Mouse (Mus musculus): ENCODE data around the gene Scd4. TPM values are rescaled to one million over a fixed set of nuclear protein-coding genes. Genes with fewer than 3 reads are reported as not detected.
A peak's percentile ranks its signal among the peaks of the same experiment; 100 is the strongest.

Scd4 gene
- total and polyA plus RNA-seq, 3 experiments = 4.6 to 12.6 (median 6.0) TPM

DNA sequence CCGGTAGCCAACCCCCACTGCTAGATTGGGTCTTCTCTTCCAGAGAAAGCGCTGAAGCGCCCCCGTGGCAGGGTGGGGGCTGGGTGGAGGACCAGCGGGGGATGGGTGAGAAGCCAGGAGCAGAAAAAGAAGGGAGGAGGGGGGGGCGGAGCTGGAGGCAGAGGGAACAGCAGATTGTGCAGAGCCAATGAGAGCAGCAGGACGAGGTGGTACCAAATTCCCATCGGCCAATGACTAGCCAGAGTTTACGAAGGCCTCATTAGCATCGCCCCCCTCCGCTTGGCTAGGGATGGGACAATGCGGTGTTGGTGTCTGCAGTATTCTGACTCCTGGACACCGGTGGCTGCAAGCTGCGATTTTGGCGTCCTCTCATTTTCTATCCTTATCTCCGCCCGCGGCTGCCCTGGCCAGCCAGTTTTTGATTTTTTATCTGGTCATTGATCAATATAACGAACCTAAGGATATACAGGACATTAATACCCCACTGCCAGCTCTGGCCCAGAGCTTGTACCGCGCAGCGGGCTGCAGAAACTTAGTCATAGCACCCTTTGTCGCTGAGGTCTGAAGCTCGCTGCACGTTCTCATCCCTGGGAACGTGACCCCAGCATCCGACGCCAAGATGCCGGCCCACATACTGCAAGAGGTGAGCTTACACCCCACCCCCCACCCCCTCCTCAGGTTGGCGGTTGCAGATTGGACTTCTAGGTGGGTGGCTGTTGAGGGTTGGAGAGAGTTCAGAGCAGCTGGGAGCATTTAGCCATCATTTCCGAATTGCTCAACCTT, 38.9 kb upstream of the Scd4 start:
- intact Hi-C loops (cut with DNase I) = no loop called here
- H3K27ac ChIP-seq = peak overlapping the region; percentile 53
- H3K4me3 ChIP-seq = peak overlapping the region; percentile 76
- H3K27me3 ChIP-seq (ENCODE audit: control insufficient read depth, insufficient read depth, low read length) = no peaks in the 10 kb centered on the region
- H3K36me3 ChIP-seq (ENCODE audit: control insufficient read depth, insufficient read depth, low read length) = no peaks in the 10 kb centered on the region
- peak overlapping the region; percentile 81 for H3K9ac ChIP-seq (ENCODE audit: low read depth, low read length)
- WGBS = 2% methylated on average over 31 of the region's 31 CpGs
- H3K79me2 ChIP-seq (replicated peaks; ENCODE audit: control insufficient read depth, insufficient read depth, low read length) = no peaks in the 10 kb centered on the region
- peak; percentile 82 to 90 for DNase-seq
- peak; percentile 31 for TF ChIP-seq CTCF (IDR thresholded peaks at IDR 0.05)
- no peak for TF ChIP-seq EP300 (IDR thresholded peaks at IDR 0.05; ENCODE audit: insufficient read depth, low read depth, low read length)
- TF ChIP-seq POLR2A (IDR thresholded peaks at IDR 0.05; ENCODE audit: insufficient read depth, low read depth, low read length) = peak; percentile 94
- peaks cover 3% of the 10 kb centered on the region for H3K4me1 ChIP-seq (ENCODE audit: control insufficient read depth, insufficient read depth, low read length)

DNA sequence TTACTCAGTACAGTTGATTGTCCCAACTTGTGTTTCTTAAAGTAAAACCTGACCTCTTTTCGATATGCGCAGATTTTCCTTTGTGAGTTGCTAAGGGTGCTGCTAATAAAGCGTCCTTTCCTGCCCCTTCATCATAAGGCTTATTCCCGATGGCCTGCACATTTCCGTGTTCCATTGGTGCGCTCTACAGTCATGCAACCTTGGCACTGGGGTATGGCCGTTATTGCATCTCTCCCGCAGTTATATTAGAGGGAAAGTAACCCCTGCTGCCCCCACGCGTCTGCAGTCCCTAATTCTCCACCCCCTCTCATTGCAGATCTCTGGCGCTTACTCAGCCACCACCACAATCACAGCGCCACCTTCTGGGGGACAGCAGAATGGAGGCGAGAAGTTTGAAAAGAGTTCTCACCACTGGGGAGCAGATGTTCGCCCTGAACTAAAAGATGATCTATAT, 38.3 kb upstream of the Scd4 start:
- Histone ChIP-seq H3K27ac (peak overlapping the region; percentile 53), H3K79me2 (replicated peaks; ENCODE audit: control insufficient read depth, insufficient read depth, low read length) (no peaks in the 10 kb centered on the region)
- WGBS = 1% methylated on average over 14 of the region's 14 CpGs

DNA sequence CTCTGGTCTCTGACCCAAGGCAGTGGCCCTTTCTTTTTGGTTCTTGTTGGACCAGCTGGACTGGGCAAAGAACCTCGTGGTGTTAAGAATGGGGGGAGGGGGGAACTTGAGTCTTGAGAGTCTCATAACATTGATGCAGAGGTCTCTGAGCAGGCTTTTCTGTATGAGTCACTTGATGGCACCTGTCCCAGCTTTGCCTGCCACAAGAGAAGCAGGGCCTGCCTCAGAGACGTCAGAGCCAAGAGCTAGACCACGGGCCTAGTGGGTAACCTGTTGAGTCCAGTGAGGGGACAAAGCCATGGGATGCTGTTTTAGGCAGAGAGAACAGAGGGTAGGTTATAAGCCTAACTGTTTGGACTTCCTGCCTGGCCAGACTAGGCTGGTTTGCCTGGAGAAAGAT, 37.6 kb upstream of the Scd4 start:
- Histone ChIP-seq H3K36me3 (ENCODE audit: control insufficient read depth, insufficient read depth, low read length) (no peaks in the 10 kb centered on the region), H3K9ac (ENCODE audit: low read depth, low read length) (no peak overlapping the region), H3K27ac (peak overlapping the region; percentile 23), H3K79me2 (replicated peaks; ENCODE audit: control insufficient read depth, insufficient read depth, low read length) (no peaks in the 10 kb centered on the region), H3K27me3 (ENCODE audit: control insufficient read depth, insufficient read depth, low read length) (no peaks in the 10 kb centered on the region), H3K4me1 (ENCODE audit: control insufficient read depth, insufficient read depth, low read length) (peaks cover 3% of the 10 kb centered on the region), H3K4me3 (peak overlapping the region; percentile 76; the same call in 1 of the 2 replicates)
- TF ChIP-seq POLR2A (IDR thresholded peaks at IDR 0.05; ENCODE audit: insufficient read depth, low read depth, low read length) = no peak
- WGBS = 16% methylated on average over 3 of the region's 3 CpGs
- intact Hi-C loops (cut with DNase I) = loop anchor here (1.0 to 5.0 kb wide), 3 partner anchors 50 to 133 kb away; no protein-coding TSS in a partner anchor
- DNase-seq = no peak

More for the DNA sequence above, 38.3 kb upstream of the Scd4 start:
- Histone ChIP-seq H3K36me3 (ENCODE audit: control insufficient read depth, insufficient read depth, low read length) (no peaks in the 10 kb centered on the region), H3K4me3 (peak overlapping the region; percentile 76), H3K27me3 (ENCODE audit: control insufficient read depth, insufficient read depth, low read length) (no peaks in the 10 kb centered on the region), H3K9ac (ENCODE audit: low read depth, low read length) (peak overlapping the region; percentile 81), H3K4me1 (ENCODE audit: control insufficient read depth, insufficient read depth, low read length) (peaks cover 3% of the 10 kb centered on the region)
- peak; percentile 61; the same call in 1 of the 2 replicates for TF ChIP-seq POLR2A (IDR thresholded peaks at IDR 0.05; ENCODE audit: insufficient read depth, low read depth, low read length)
- peak; percentile 90 for TF ChIP-seq CTCF (IDR thresholded peaks at IDR 0.05)
- TF ChIP-seq EP300 (IDR thresholded peaks at IDR 0.05; ENCODE audit: insufficient read depth, low read depth, low read length) = peak; percentile 85; the same call in 1 of the 2 replicates
- intact Hi-C loops (cut with DNase I) = loop anchor here (1.0 to 5.0 kb wide), 3 partner anchors 49 to 132 kb away; no protein-coding TSS in a partner anchor
- peak; percentile 87 for DNase-seq

DNA sequence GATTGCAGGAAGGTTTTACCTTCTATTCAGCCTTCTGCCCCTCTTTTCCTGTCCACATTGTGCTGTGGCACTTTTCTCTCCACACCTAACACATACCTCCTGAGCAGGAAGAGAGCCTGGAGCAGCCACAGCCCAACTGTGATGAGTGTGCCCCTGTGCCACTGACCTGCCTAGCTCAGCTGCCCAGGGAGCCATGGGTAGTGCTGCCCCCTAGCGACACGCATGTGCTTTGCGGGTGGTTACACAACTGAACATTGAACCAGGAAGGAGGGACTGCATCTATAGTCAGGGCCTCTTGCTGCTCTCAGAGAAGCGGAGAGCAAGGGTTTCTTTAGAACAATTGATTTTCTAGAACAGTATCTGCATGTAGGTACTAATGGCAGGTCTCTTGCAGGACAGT, 37.2 kb upstream of the Scd4 start:
- H3K36me3 ChIP-seq (ENCODE audit: control insufficient read depth, insufficient read depth, low read length) = no peaks in the 10 kb centered on the region
- 11% methylated on average over 4 of the region's 4 CpGs for WGBS
- DNase-seq = peak; percentile 86 to 87
- TF ChIP-seq POLR2A (IDR thresholded peaks at IDR 0.05; ENCODE audit: insufficient read depth, low read depth, low read length) (no peak), EP300 (IDR thresholded peaks at IDR 0.05; ENCODE audit: insufficient read depth, low read depth, low read length) (peak; percentile 81; the same call in 1 of the 2 replicates)
- H3K79me2 ChIP-seq (replicated peaks; ENCODE audit: control insufficient read depth, insufficient read depth, low read length) = no peaks in the 10 kb centered on the region
- H3K27me3 ChIP-seq (ENCODE audit: control insufficient read depth, insufficient read depth, low read length) = no peaks in the 10 kb centered on the region
- peak overlapping the region; percentile 20; the same call in 1 of the 2 replicates for H3K27ac ChIP-seq
- no peak overlapping the region for H3K4me3 ChIP-seq
- H3K4me1 ChIP-seq (ENCODE audit: control insufficient read depth, insufficient read depth, low read length) = peaks cover 3% of the 10 kb centered on the region
- intact Hi-C loops (cut with DNase I) = loop anchor here (1.0 to 5.0 kb wide), 3 partner anchors 50 to 133 kb away; no protein-coding TSS in a partner anchor
- H3K9ac ChIP-seq (ENCODE audit: low read depth, low read length) = no peak overlapping the region

DNA sequence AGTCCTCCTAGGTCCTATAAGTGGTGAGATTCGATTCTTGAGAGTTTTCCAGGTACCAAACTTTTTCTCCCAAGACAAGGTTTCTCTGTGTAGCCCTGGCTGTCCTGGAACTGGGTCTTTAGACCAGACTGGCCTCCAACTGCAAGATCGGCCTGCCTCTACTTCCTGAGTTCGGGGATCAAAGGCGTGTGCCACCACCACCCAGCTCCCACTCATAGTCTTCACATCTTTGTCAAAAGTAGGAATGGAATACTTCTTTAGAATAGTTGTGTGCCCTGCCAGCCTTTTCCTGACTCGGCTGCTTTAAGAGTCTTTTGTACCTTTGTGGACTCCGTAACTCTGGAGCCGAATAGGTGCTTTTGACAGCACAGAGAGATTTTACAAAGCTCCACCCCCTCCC, 36.7 kb upstream of the Scd4 start:
- H3K79me2 ChIP-seq (replicated peaks; ENCODE audit: control insufficient read depth, insufficient read depth, low read length) = no peaks in the 10 kb centered on the region
- 63% methylated on average over 7 of the region's 7 CpGs for WGBS
- H3K36me3 ChIP-seq (ENCODE audit: control insufficient read depth, insufficient read depth, low read length) = no peaks in the 10 kb centered on the region; the same call in 1 of the 2 replicates
- H3K27me3 ChIP-seq (ENCODE audit: control insufficient read depth, insufficient read depth, low read length) = no peaks in the 10 kb centered on the region
- H3K9ac ChIP-seq (ENCODE audit: low read depth, low read length) = no peak overlapping the region
- H3K27ac ChIP-seq = no peak overlapping the region
- TF ChIP-seq CTCF (IDR thresholded peaks at IDR 0.05) (no peak), POLR2A (IDR thresholded peaks at IDR 0.05; ENCODE audit: insufficient read depth, low read depth, low read length) (no peak), EP300 (IDR thresholded peaks at IDR 0.05; ENCODE audit: insufficient read depth, low read depth, low read length) (no peak)
- H3K4me3 ChIP-seq = no peak overlapping the region
- intact Hi-C loops (cut with DNase I) = loop anchor here (5.0 kb wide), 2 partner anchors 99 to 134 kb away; no protein-coding TSS in a partner anchor
- DNase-seq = no peak
- peaks cover 5% of the 10 kb centered on the region for H3K4me1 ChIP-seq (ENCODE audit: control insufficient read depth, insufficient read depth, low read length)

All from heart, adult 2 months (tissue).